Comparison of ENCODE assay signal across 8 mouse cellular contexts in the genomic region with DNA sequence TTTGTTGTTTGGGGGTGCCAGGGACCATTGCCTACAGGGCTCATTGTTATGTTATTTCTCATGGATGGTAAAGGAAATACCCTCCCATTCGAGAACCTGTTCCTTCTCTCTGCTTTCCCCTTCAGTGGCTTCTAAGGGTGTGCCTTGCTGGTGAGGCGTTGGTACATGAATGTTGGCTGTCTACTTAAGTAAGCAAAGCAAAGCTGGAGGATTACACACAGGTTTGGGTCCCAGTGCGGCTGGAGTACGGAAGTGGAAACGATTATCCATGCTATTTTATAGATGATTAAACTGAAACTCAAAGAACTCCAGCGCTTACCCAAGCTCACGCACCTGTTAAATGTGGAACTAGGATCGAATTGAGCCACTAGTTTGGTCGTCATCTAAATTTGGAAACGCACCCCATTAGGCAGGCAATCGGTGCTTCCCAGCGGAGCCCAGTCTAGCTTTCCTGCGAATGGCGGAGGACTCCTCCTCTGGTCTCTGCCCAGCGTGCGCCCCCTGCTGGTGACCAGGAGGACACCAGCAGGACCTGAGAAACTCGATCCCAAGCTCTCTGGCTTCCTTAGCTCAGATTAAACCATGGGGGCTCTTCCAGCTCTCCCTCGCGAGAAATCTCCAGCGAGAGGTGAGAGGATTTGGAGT. TPM values are rescaled to one million over a fixed set of nuclear protein-coding genes. Genes with fewer than 3 reads are reported as not detected.
DNase-seq lines count a peak whose midpoint lies in the region; ATAC-seq and TF ChIP-seq lines count a peak whose summit lies in the region.

No protein-coding gene starts in this region.

- TF ChIP-seq POLR2A in lung, adult 2 months (IDR thresholded peaks at IDR 0.05; ENCODE audit: borderline replicate concordance, extremely low read depth, low read depth, low read length): 0 out of 2 replicates have a peak, but pooled peaks have one; percentile 12

- TF ChIP-seq CTCF in lung, adult 2 months (IDR thresholded peaks at IDR 0.05; ENCODE audit: insufficient read depth, low read length): peak; percentile 87

- H3K4me1 ChIP-seq in forebrain, embryonic 16.5 days (replicated peaks; ENCODE audit: control insufficient read depth, insufficient read depth, low read length): peaks cover 24% of the 10 kb centered on the region
- peaks cover 10% of the 10 kb centered on the region for H3K4me1 ChIP-seq in lung, adult 2 months (ENCODE audit: control insufficient read depth, insufficient read depth, low read length)
- H3K4me1 ChIP-seq in neural tube, embryonic 15.5 days: peaks cover 40% of the 10 kb centered on the region

- WGBS in forebrain, embryonic 16.5 days: 1% methylated on average over 20 of the region's 20 CpGs
- under 1% methylated on average over 20 of the region's 20 CpGs for WGBS in lung, adult 2 months
- WGBS in neural tube, embryonic 15.5 days: under 1% methylated on average over 20 of the region's 20 CpGs

- ATAC-seq in forebrain, embryonic 16.5 days: peak; percentile 81
- peak; percentile 82 for ATAC-seq in neural tube, embryonic 15.5 days (ENCODE audit: low FRiP score)

- H3K4me3 ChIP-seq in forebrain, embryonic 16.5 days (replicated peaks; ENCODE audit: low read length): peak overlapping the region; percentile 45
- peak overlapping the region; percentile 52 for H3K4me3 ChIP-seq in lung, adult 2 months (replicated peaks; ENCODE audit: extremely low read depth, low read depth, low read length)
- H3K4me3 ChIP-seq in neural tube, embryonic 15.5 days (replicated peaks): peak overlapping the region; percentile 39

- H3K27me3 ChIP-seq in forebrain, embryonic 16.5 days (replicated peaks; ENCODE audit: control insufficient read depth, insufficient read depth, low read length): peaks cover 7% of the 10 kb centered on the region; the same call in 1 of the 2 replicates
- H3K27me3 ChIP-seq in neural tube, embryonic 15.5 days (replicated peaks): no peaks in the 10 kb centered on the region

- peak; percentile 95 for DNase-seq in ES-CJ7 (ENCODE audit: low read depth, low spot score)
- peak; percentile 79 for DNase-seq in cerebellum, adult 11-12 months
- DNase-seq in heart, postnatal 36 days: peak; percentile 89 to 90
- DNase-seq in layer of hippocampus, adult 18-20 months (ENCODE audit: low spot score in 2 of 2): peak; percentile 77 to 87
- peak; percentile 82 for DNase-seq in lung, adult 2 months
- peak; percentile 94 for DNase-seq in testis, postnatal 10 days (ENCODE audit: low spot score)

- peak overlapping the region; percentile 30 for H3K9ac ChIP-seq in forebrain, embryonic 16.5 days (replicated peaks; ENCODE audit: low read depth, low read length)
- H3K9ac ChIP-seq in neural tube, embryonic 15.5 days (replicated peaks): peak overlapping the region; percentile 26; the same call in 1 of the 2 replicates

- no peaks in the 10 kb centered on the region for H3K9me3 ChIP-seq in forebrain, embryonic 16.5 days (ENCODE audit: control insufficient read depth, low read length)
- H3K9me3 ChIP-seq in neural tube, embryonic 15.5 days (replicated peaks): no peaks in the 10 kb centered on the region

- intact Hi-C loops in heart, postnatal 36 days (cut with DNase I): loop anchor here (1.0 to 5.0 kb wide), 6 partner anchors 53 to 406 kb away; no protein-coding TSS in a partner anchor

- H3K36me3 ChIP-seq in forebrain, embryonic 16.5 days (ENCODE audit: control insufficient read depth, insufficient read depth): no peaks in the 10 kb centered on the region
- H3K36me3 ChIP-seq in neural tube, embryonic 15.5 days: no peaks in the 10 kb centered on the region

- no peak overlapping the region for H3K27ac ChIP-seq in forebrain, embryonic 16.5 days (ENCODE audit: low read length)
- H3K27ac ChIP-seq in neural tube, embryonic 15.5 days (replicated peaks): peak overlapping the region; percentile 71

- peak overlapping the region; percentile 76 for H3K4me2 ChIP-seq in forebrain, embryonic 16.5 days (ENCODE audit: low read length)
- H3K4me2 ChIP-seq in neural tube, embryonic 15.5 days: peak overlapping the region; percentile 68

RNA-seq across cellular contexts. Expression of gene Tlr5, which starts 5.3 kb away (rescaled TPM):
- polyA plus RNA-seq in forebrain, embryonic 16.5 days (2015; fragmentation: Nextera tagmentation; extraction: Ambion mirVana): 0.09 TPM in 1 of 2 replicates, not detected in the other
- 1 to 10 TPM; 1.4 TPM for total RNA-seq in heart, postnatal 36 days (2021)
- total RNA-seq in layer of hippocampus, adult 18-20 months (2021): under 1 TPM; 0.37 to 0.63 TPM
- 6.1 and 7.4 TPM in 2 replicates for polyA plus RNA-seq in lung, adult 2 months (2012; rRNA removed)
- polyA plus RNA-seq in neural tube, embryonic 15.5 days (2015; fragmentation: Nextera tagmentation; extraction: Ambion mirVana): 0.36 and 0.61 TPM in 2 replicates
